Mouse (Mus musculus) limb, embryonic 10.5 days (tissue): ENCODE data around the gene Rif1. TPM values are rescaled to one million over a fixed set of nuclear protein-coding genes. Genes with fewer than 3 reads are reported as not detected.
"Not testable (repeated sequence)": the region's sequence is repeated elsewhere in the genome, so short reads cannot be mapped to it uniquely, and the experiment has no call there.

Source experiments
- DNase-seq: peaks from one replicate; pipeline ENCODE4 v3.0.0-alpha.2; 2017; ENCODE audit warnings: low spot score
- H3K27ac ChIP-seq: fragments of 300-500 bp; sonication (generic); 2 replicates; pipeline ENCODE4 v1.5.1; 2016; ENCODE audit warnings: mild to moderate bottlenecking
- H3K27me3 ChIP-seq: fragments of 300-500 bp; sonication (generic); 2 replicates; pipeline ENCODE4 v1.6.1; 2016; ENCODE audit warnings: low read depth, mild to moderate bottlenecking; ENCODE audit not compliant: poor library complexity, severe bottlenecking
- H3K36me3 ChIP-seq: fragments of 300-500 bp; sonication (generic); 2 replicates; pipeline ENCODE4 v1.6.1; 2016; ENCODE audit warnings: mild to moderate bottlenecking, moderate library complexity
- H3K4me1 ChIP-seq: fragments of 300-500 bp; sonication (generic); 2 replicates; pipeline ENCODE4 v1.6.1; 2016
- H3K4me3 ChIP-seq: fragments of 300-500 bp; sonication (generic); 2 replicates; pipeline ENCODE4 v1.5.1; 2016; ENCODE audit warnings: mild to moderate bottlenecking, moderate library complexity
- H3K9me3 ChIP-seq: fragments of 300-500 bp; sonication (generic); replicated peaks from 2 replicates; pipeline ENCODE4 v1.6.1; 2016; ENCODE audit warnings: mild to moderate bottlenecking
- WGBS: fragments of 180-500 bp; shearing (Covaris S2); methylation state at CpG from one replicate; pipeline ENCODE4 v1.1.7; 2016; 5-methylcytosine and 5-hydroxymethylcytosine counted together
- polyA plus RNA-seq: library from polyadenylated mRNA; unstranded; fragments of >200 nt; fragmentation: Nextera tagmentation; extraction: Ambion mirVana; gene quantifications from 2 replicates; pipeline ENCODE4 v1.2.1, GENCODE M21; 2016

Gene Rif1
- polyA plus RNA-seq, 1 experiment from 2014 or later, result 50.1 TPM

DNA sequence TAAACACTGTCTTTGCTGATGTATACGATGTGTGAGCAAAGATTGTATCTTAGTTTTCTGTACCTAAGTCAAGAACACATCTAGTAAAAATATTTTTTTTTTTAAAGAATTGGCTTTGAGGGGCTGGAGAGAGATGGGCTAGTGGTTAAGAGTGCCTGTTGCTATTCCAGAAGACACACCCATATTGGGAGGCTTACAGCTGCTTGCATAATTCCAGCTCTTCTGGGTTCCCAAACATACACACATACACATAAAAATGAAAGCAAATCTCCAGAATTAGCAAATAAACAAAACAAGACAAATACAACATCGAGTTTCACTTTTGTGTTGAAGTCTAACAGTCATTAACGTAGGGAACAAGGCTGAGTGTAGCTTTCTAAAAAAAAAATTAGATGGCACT is 11.4 kb downstream of the Rif1 start:
- H3K27me3 ChIP-seq, result no peaks in the 10 kb centered on the region
- no peak overlapping the region for H3K4me3 ChIP-seq
- no peak for DNase-seq
- no peak overlapping the region for H3K27ac ChIP-seq
- H3K4me1 ChIP-seq, result no peaks in the 10 kb centered on the region
- 98% methylated on average over 3 of the region's 3 CpGs for WGBS
- no peaks in the 10 kb centered on the region for H3K9me3 ChIP-seq
- H3K36me3 ChIP-seq, result peaks cover 100% of the 10 kb centered on the region

DNA sequence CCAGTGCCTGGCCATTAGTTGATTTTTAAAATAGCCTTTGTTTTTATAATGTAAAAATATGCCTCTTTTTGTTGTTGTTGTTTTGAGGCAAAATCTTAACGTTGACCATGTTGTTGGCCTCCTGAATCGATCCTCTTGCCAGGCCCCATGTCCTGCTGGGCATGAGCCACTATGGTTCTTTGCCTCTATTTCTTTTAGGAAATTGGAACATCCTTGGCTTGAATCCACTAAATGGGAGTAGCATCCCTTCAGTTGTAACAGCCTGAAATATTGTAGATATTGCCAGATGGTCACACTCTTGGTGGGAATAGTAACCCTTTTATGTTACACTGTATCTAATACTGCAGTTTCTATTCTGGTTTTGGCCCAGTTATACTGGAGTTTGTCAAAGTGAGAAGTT is 11.9 kb downstream of the Rif1 start:
- H3K4me3 ChIP-seq, result no peak overlapping the region
- no peaks in the 10 kb centered on the region for H3K4me1 ChIP-seq
- no peaks in the 10 kb centered on the region for H3K27me3 ChIP-seq
- H3K9me3 ChIP-seq, result no peaks in the 10 kb centered on the region
- H3K36me3 ChIP-seq, result peaks cover 100% of the 10 kb centered on the region
- no peak overlapping the region for H3K27ac ChIP-seq
- DNase-seq, result no peak
- 93% methylated on average over 2 of the region's 2 CpGs for WGBS

DNA sequence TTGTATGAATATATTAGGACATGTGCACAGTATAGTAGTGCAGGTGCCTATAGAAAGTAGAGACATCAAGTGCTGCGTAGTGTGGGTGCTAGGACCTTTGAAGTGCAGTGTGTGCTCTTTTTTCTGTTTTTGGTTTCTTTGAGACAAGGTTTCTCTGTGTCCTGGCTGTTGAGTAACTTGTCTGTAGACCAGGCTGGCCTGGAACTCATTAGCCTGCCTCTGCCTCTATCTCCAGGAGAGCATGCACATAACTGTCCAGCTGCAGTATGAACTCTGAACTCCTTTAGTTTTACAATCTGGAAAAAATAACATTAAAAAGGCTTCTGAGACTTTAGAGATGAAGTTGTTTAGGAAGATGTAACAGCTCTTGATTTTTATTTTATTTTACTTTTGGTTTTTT is 41.5 kb downstream of the Rif1 start:
- H3K36me3 ChIP-seq, result peaks cover 98% of the 10 kb centered on the region
- no peak overlapping the region for H3K27ac ChIP-seq
- no peaks in the 10 kb centered on the region for H3K9me3 ChIP-seq
- H3K4me3 ChIP-seq, result no peak overlapping the region
- peak; percentile 49 for DNase-seq
- peaks cover 4% of the 10 kb centered on the region; the same call in 1 of the 2 replicates for H3K4me1 ChIP-seq
- H3K27me3 ChIP-seq, result no peaks in the 10 kb centered on the region
- WGBS, result 79% methylated on average over 1 of the region's 1 CpGs

DNA sequence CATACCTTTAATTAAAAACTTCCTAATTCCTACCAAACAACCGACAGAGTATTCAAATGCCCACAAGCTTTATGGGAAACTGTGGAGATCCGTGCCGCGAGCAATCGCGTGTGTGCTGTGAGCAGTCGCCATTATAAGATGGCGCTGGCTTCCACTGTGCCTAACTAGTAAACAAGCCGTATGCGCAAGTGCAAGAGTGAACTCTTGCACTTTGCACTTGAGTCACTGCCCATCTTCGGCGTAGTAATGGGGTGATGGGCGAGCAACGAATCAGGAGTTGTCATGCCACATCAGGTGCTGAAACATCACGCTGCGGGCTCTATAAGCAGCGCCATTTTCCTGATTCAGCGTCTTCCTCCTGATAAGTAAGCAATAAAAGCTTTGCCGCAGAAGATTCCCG is 58.7 kb downstream of the Rif1 start:
- H3K9me3 ChIP-seq, DNase-seq, H3K4me1 ChIP-seq, H3K27ac ChIP-seq, H3K4me3 ChIP-seq, H3K27me3 ChIP-seq: not testable (repeated sequence)
- H3K36me3 ChIP-seq, result peaks cover 58% of the 10 kb centered on the region
- WGBS, result 97% methylated on average over 20 of the region's 20 CpGs

DNA sequence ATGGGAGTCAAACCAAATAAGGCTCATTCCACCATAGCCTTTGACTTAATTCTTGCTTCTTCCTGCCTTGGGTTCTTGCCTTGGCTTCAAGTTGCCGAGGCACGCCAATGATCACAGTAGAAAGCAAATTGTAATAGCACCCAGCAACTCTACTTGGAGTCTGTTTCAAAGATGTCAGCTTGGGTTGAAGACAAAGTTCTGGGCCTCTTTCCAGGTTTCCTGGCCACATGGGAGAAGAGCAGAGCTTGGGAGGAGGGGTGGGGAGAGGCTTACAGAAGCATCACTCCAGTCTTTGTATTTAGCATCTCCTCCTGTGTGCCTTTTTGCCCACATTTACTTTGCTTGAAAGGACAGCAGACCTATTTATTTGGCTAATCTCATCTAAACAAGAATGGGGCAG is 60.7 kb downstream of the Rif1 start:
- H3K4me1 ChIP-seq, result no peaks in the 10 kb centered on the region
- peaks cover 54% of the 10 kb centered on the region for H3K36me3 ChIP-seq
- no peaks in the 10 kb centered on the region for H3K9me3 ChIP-seq
- no peak for DNase-seq
- no peak overlapping the region for H3K27ac ChIP-seq
- no peak overlapping the region for H3K4me3 ChIP-seq
- H3K27me3 ChIP-seq, result no peaks in the 10 kb centered on the region
- 100% methylated on average over 2 of the region's 2 CpGs for WGBS

DNA sequence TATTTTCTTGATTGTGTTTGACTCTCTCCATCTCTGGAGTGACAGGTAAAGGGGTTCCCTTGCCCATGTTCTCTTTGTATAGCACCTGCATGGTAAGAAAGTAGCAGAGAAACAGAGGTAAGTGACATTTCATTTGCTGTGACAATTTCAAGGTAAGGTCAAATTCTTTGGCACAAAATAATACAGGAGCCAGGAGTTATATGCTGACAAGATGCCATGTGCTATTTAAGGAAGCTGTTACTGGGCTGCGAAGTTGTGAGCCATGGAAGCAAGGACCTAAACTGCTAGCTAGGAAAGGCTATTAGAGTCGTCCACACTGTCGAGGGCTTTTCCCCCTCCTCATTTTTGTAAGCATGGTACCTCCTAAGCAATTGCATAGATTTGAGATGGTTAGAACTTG is 80.4 kb downstream of the Rif1 start:
- WGBS, result 77% methylated on average over 3 of the region's 3 CpGs
- H3K4me1 ChIP-seq, result peaks cover 8% of the 10 kb centered on the region
- H3K27me3 ChIP-seq, result no peaks in the 10 kb centered on the region
- H3K4me3 ChIP-seq, result no peak overlapping the region
- no peaks in the 10 kb centered on the region for H3K9me3 ChIP-seq
- no peak for DNase-seq
- no peak overlapping the region for H3K27ac ChIP-seq
- no peaks in the 10 kb centered on the region for H3K36me3 ChIP-seq

DNA sequence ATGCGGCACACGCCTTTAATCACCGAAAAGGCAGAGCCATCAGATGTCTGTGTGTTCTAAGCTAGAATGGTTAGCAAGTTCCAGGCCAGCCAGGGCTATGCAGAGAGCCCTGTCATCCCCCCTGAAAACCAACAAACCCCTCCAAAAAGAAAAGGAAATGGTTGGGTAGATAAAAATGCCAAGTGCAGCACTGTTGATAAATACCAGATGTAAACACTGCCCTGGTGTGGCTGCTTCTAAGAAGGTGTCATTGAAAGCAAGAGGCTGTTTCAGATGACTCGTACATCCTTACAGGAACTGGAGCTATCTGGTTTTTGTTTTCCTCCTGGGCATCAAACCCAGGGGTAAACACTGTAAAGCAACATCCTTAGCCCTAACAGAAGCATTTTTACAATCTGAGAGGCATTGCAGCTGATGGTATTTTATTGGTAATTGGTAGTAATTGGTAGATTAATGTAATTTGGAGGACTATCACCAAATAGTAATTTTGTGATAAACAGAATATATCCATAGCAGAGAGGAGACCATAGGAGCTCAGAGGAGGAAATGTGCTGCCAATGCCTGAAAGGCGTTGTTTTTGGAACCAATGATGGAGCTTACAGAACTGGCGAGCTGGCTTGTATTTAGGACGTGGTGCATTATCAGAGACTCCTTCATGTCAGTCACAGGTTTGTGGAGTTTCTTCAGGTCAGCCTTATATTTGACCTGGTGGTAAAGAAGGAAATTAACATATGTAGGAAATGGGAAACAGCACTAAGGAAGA is 96.8 kb downstream of the Rif1 start:
- Histone ChIP-seq H3K36me3 (no peaks in the 10 kb centered on the region), H3K27ac (no peak overlapping the region), H3K27me3 (no peaks in the 10 kb centered on the region), H3K4me1 (peaks cover 9% of the 10 kb centered on the region), H3K9me3 (no peaks in the 10 kb centered on the region), H3K4me3 (no peak overlapping the region)
- DNase-seq, result no peak
- 67% methylated on average over 7 of the region's 7 CpGs for WGBS

Other genes with a start within 250 kb of the Rif1 start
- gene Rbm43, start 137.7 kb upstream of the Rif1 start, polyA plus RNA-seq, result 8.9 and 9.0 TPM in 2 replicates
- gene Nmi, start 99.3 kb upstream of the Rif1 start, polyA plus RNA-seq, result 5.8 and 6.3 TPM in 2 replicates
- gene Tnfaip6, start 34.8 kb upstream of the Rif1 start, polyA plus RNA-seq, result 49.8 and 58.5 TPM in 2 replicates